Mouse (Mus musculus): ENCODE measurements around the gene Ccdc174.

Ccdc174 gene

GRCm38 (mm10) chr6:91917716-91918115 lies 39.9 kb downstream of the Ccdc174 start:
- DNase-seq (ENCODE audit: low spot score in 2 of 2): no peak

GRCm38 (mm10) chr6:91931231-91931630 lies 53.4 kb downstream of the Ccdc174 start:
- no peak for DNase-seq (ENCODE audit: low spot score in 2 of 2)

GRCm38 (mm10) chr6:91938491-91938890 lies 60.6 kb downstream of the Ccdc174 start:
- DNase-seq (ENCODE audit: low spot score in 2 of 2): no peak

- no peak for DNase-seq (ENCODE audit: low spot score in 2 of 2)
These were observed 70.6 kb downstream of the Ccdc174 start for GRCm38 (mm10) chr6:91948426-91948825.
